Mouse (Mus musculus) lung, postnatal 4 days (tissue): ENCODE results near the gene Cfap126.
"Not testable (repeated sequence)": the region's sequence is repeated elsewhere in the genome, so short reads cannot be mapped to it uniquely, and the experiment has no call there.

Source experiments
- DNase-seq, 2 experiments: peaks; one replicate each; pipeline ENCODE4 v3.0.0; 2021

Gene Cfap126

GRCm38 (mm10) chr1:171130971-171131370, 17.3 kb downstream of the Cfap126 start:
- DNase-seq = no peak

GRCm38 (mm10) chr1:171135600-171135999, 21.9 kb downstream of the Cfap126 start:
- DNase-seq = no peak

- not testable (repeated sequence) for DNase-seq
Measured at GRCm38 (mm10) chr1:171137486-171138155, 23.9 kb downstream of the Cfap126 start.

GRCm38 (mm10) chr1:171142981-171143380, 29.3 kb downstream of the Cfap126 start:
- DNase-seq = not testable (repeated sequence)

GRCm38 (mm10) chr1:171149974-171150760, 36.4 kb downstream of the Cfap126 start, which contains the start of the genes Sdhc and Mpz:
Gene Sdhc (minus strand): TSS chr1:171150603.
Gene Mpz (plus strand): TSS chr1:171150711.
- DNase-seq = peak; percentile 95 to 97

- DNase-seq = peak; percentile 23 to 34
Measured at GRCm38 (mm10) chr1:171150838-171151391, 37.2 kb downstream of the Cfap126 start.

GRCm38 (mm10) chr1:171151966-171152365, 38.2 kb downstream of the Cfap126 start:
- DNase-seq = no peak

- no peak for DNase-seq
Measured at GRCm38 (mm10) chr1:171156644-171157043, 42.9 kb downstream of the Cfap126 start.

GRCm38 (mm10) chr1:171157965-171158364, 44.2 kb downstream of the Cfap126 start:
- DNase-seq = no peak

- peak; percentile 28 to 45 for DNase-seq
Measured at GRCm38 (mm10) chr1:171159485-171159975, 45.8 kb downstream of the Cfap126 start.

GRCm38 (mm10) chr1:171162526-171162925, 48.8 kb downstream of the Cfap126 start:
- DNase-seq = no peak

- no peak for DNase-seq
Measured at GRCm38 (mm10) chr1:171164258-171164657, 50.5 kb downstream of the Cfap126 start.

- no peak for DNase-seq
Measured at GRCm38 (mm10) chr1:171165629-171166345, 52.1 kb downstream of the Cfap126 start.

- DNase-seq = no peak
Measured at GRCm38 (mm10) chr1:171168906-171169305, 55.2 kb downstream of the Cfap126 start.

GRCm38 (mm10) chr1:171169913-171170312, 56.2 kb downstream of the Cfap126 start:
- no peak for DNase-seq

GRCm38 (mm10) chr1:171171138-171171537, 57.4 kb downstream of the Cfap126 start:
- no peak for DNase-seq

GRCm38 (mm10) chr1:171172779-171173178, 59.1 kb downstream of the Cfap126 start:
- DNase-seq = no peak
